Mouse (Mus musculus): Measurements from ENCODE around the gene Olfr69. TPM values are rescaled to one million over a fixed set of nuclear protein-coding genes. Genes with fewer than 3 reads are reported as not detected.

Gene Olfr69
- polyA plus RNA-seq, 1 experiment from 2014 or later, result not detected

Other genes with a start within 250 kb of the Olfr69 start
- gene Olfr612, start 228.9 kb downstream of the Olfr69 start, polyA plus RNA-seq (2014; fragmentation: Nextera tagmentation; extraction: Ambion mirVana), result not detected in 2 replicates
- gene Olfr613, start 223.5 kb downstream of the Olfr69 start, polyA plus RNA-seq (2014; fragmentation: Nextera tagmentation; extraction: Ambion mirVana), result not detected in 2 replicates
- gene Olfr615, start 215.5 kb downstream of the Olfr69 start, polyA plus RNA-seq (2014; fragmentation: Nextera tagmentation; extraction: Ambion mirVana), result not detected in 2 replicates
- not detected in 2 replicates for gene Olfr616, start 202.5 kb downstream of the Olfr69 start, polyA plus RNA-seq (2014; fragmentation: Nextera tagmentation; extraction: Ambion mirVana)
- gene Olfr617, start 198.5 kb downstream of the Olfr69 start, polyA plus RNA-seq (2014; fragmentation: Nextera tagmentation; extraction: Ambion mirVana), result not detected in 2 replicates
- gene Olfr618, start 181.5 kb downstream of the Olfr69 start, polyA plus RNA-seq (2014; fragmentation: Nextera tagmentation; extraction: Ambion mirVana), result not detected in 2 replicates
- gene Olfr619, start 171.0 kb downstream of the Olfr69 start, polyA plus RNA-seq (2014; fragmentation: Nextera tagmentation; extraction: Ambion mirVana), result not detected in 2 replicates
- gene Olfr620, start 159.1 kb downstream of the Olfr69 start, polyA plus RNA-seq (2014; fragmentation: Nextera tagmentation; extraction: Ambion mirVana), result not detected in 2 replicates
- gene Olfr622, start 128.9 kb downstream of the Olfr69 start, polyA plus RNA-seq (2014; fragmentation: Nextera tagmentation; extraction: Ambion mirVana), result not detected in 2 replicates
- not detected in 2 replicates for gene Olfr623, start 107.9 kb downstream of the Olfr69 start, polyA plus RNA-seq (2014; fragmentation: Nextera tagmentation; extraction: Ambion mirVana)
- 0.04 and 0.08 TPM in 2 replicates for gene Olfr624, start 100.4 kb downstream of the Olfr69 start, polyA plus RNA-seq (2014; fragmentation: Nextera tagmentation; extraction: Ambion mirVana)
- gene Olfr625-ps1, start 88.9 kb downstream of the Olfr69 start, polyA plus RNA-seq (2014; fragmentation: Nextera tagmentation; extraction: Ambion mirVana), result not detected in 2 replicates
- gene Olfr243, start 56.9 kb downstream of the Olfr69 start, polyA plus RNA-seq (2014; fragmentation: Nextera tagmentation; extraction: Ambion mirVana), result not detected in 2 replicates
- not detected in 2 replicates for gene Olfr628, start 41.2 kb downstream of the Olfr69 start, polyA plus RNA-seq (2014; fragmentation: Nextera tagmentation; extraction: Ambion mirVana)
- not detected in 2 replicates for gene Olfr629, start 26.7 kb downstream of the Olfr69 start, polyA plus RNA-seq (2014; fragmentation: Nextera tagmentation; extraction: Ambion mirVana)
- not detected in 2 replicates for gene Olfr630, start 14.3 kb downstream of the Olfr69 start, polyA plus RNA-seq (2014; fragmentation: Nextera tagmentation; extraction: Ambion mirVana)
- gene Olfr68, start 8.1 kb upstream of the Olfr69 start, polyA plus RNA-seq (2014; fragmentation: Nextera tagmentation; extraction: Ambion mirVana), result not detected in 2 replicates
- not detected in 2 replicates for gene Olfr67, start 20.2 kb upstream of the Olfr69 start, polyA plus RNA-seq (2014; fragmentation: Nextera tagmentation; extraction: Ambion mirVana)
- gene Hbb-bt, start 42.4 kb upstream of the Olfr69 start, polyA plus RNA-seq (2014; fragmentation: Nextera tagmentation; extraction: Ambion mirVana), result 4,945 and 8,964 TPM in 2 replicates
- 11,662 and 20,684 TPM in 2 replicates for gene Hbb-bs, start 56.5 kb upstream of the Olfr69 start, polyA plus RNA-seq (2014; fragmentation: Nextera tagmentation; extraction: Ambion mirVana)
- gene Hbb-bh2, start 68.9 kb upstream of the Olfr69 start, polyA plus RNA-seq (2014; fragmentation: Nextera tagmentation; extraction: Ambion mirVana), result not detected in 2 replicates
- gene Hbb-bh1, start 71.6 kb upstream of the Olfr69 start, polyA plus RNA-seq (2014; fragmentation: Nextera tagmentation; extraction: Ambion mirVana), result 15.5 and 17.8 TPM in 2 replicates
- 2,227 and 2,640 TPM in 2 replicates for gene Hbb-y, start 81.6 kb upstream of the Olfr69 start, polyA plus RNA-seq (2014; fragmentation: Nextera tagmentation; extraction: Ambion mirVana)
- gene Olfr66, start 114.7 kb upstream of the Olfr69 start, polyA plus RNA-seq (2014; fragmentation: Nextera tagmentation; extraction: Ambion mirVana), result not detected in 2 replicates
- not detected in 2 replicates for gene Olfr64, start 122.9 kb upstream of the Olfr69 start, polyA plus RNA-seq (2014; fragmentation: Nextera tagmentation; extraction: Ambion mirVana)
- gene Olfr65, start 131.9 kb upstream of the Olfr69 start, polyA plus RNA-seq (2014; fragmentation: Nextera tagmentation; extraction: Ambion mirVana), result not detected in 2 replicates
- not detected in 2 replicates for gene Olfr631, start 157.2 kb upstream of the Olfr69 start, polyA plus RNA-seq (2014; fragmentation: Nextera tagmentation; extraction: Ambion mirVana)
- not detected in 2 replicates for gene Olfr632, start 162.8 kb upstream of the Olfr69 start, polyA plus RNA-seq (2014; fragmentation: Nextera tagmentation; extraction: Ambion mirVana)
- not detected in 2 replicates for gene Olfr633, start 172.8 kb upstream of the Olfr69 start, polyA plus RNA-seq (2014; fragmentation: Nextera tagmentation; extraction: Ambion mirVana)
- not detected in 2 replicates for gene Olfr635, start 199.6 kb upstream of the Olfr69 start, polyA plus RNA-seq (2014; fragmentation: Nextera tagmentation; extraction: Ambion mirVana)
- gene Olfr638, start 227.2 kb upstream of the Olfr69 start, polyA plus RNA-seq (2014; fragmentation: Nextera tagmentation; extraction: Ambion mirVana), result not detected in 2 replicates
- gene Olfr639, start 245.7 kb upstream of the Olfr69 start, polyA plus RNA-seq (2014; fragmentation: Nextera tagmentation; extraction: Ambion mirVana), result 0.03 TPM in 1 of 2 replicates, not detected in the other